Mouse (Mus musculus): ENCODE measurements around the gene Uggt1.

Uggt1 gene

DNA sequence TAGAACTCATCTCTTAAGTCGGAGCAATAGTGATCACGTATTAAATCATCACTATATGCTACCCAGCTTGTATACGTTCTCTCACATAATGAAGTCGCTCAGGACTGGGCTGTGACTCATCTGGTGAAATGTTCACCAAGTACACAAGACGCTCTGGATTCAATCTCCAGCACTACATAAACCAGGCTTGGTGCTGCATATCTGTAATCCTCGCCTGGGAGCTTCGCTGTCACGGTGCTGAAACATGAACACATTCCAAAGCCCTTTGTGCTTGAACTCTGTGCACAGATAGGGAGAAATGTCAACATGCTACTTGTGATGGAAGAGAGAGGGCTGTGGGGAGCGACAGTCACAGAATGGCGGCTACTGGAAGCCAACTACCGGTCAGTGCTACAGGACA lies 52.6 kb downstream of the Uggt1 start:
- in situ Hi-C loops (cut with MboI, MseI): no loop called here

DNA sequence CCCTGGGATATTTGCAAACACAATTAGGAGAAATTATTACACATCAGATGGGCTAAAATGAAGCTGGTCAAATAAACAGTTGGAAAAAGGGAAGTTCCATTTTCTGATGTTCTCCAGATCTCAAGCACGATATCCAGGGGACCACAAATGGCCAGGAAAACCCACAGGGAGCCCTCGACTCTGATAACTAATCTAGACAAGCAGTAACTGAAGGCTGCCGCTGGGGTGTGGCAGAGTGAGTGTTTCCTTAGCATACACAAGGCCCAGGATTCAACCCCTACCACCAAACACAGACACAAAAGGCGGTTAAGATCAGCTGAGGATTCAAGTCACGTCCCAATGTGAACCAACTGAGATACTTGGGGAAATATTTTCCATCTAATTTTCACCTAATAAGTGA lies 64.5 kb downstream of the Uggt1 start:
- in situ Hi-C loops (cut with MboI, MseI): no loop called here

DNA sequence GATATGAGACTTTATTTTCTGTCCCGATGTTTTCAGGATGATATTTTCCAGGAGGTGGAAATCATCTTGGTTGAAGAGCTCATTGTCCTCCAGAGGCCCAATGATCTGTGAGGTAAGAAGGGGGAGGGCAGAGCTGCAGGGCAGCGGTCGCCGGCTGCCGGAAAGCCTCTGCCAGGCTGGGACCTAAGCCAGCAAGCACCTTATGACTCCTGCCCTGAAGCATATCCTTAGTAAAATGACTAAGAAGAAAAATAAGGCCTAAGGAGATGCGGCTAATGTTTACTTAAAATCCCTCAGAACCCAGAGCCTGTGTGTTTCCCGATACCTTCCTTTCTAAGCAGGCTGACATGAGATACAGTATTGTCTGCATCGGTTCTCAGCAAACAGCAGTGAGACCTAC lies 71.1 kb downstream of the Uggt1 start:
- in situ Hi-C loops (cut with MboI, MseI): no loop called here

DNA sequence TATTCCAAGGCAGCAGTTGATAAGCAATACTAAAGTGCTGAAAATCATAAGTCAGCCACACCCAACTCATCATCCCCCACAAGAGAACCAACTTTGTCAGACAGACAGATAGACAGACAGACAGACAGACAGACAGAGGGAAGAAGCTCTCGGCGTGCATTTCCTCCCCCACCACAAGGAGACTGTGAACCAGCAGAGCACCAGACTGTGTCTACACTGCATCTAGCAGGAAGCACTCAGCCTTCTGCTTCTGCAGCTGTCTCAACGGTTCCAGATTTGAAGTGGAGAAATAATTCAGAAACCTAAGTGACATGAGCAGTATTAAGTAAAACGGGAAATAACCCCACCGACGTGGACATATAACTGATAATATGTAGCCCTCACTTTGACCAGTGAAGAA lies 71.6 kb downstream of the Uggt1 start:
- in situ Hi-C loops (cut with MboI, MseI): no loop called here

DNA sequence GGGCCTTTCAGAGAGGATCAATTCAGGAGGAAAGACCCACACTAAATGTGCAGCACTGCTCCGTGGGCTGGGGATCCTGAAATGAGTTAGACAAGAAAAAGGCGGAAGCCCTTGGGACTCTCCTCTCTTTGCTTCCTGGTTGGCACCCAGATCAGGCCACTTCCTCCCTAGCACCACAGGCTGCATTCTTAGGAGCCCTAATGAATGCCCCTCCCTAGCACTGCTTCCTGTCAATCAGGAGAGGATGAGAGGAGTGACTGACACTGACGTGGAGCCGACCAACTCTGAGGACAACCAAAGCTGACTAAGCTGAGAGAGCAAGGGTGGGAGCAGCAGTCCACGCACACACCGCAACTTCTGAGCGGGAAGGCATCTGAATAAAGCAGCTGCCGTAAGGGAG lies 81.8 kb downstream of the Uggt1 start:
- in situ Hi-C loops (cut with MboI, MseI): no loop called here

DNA sequence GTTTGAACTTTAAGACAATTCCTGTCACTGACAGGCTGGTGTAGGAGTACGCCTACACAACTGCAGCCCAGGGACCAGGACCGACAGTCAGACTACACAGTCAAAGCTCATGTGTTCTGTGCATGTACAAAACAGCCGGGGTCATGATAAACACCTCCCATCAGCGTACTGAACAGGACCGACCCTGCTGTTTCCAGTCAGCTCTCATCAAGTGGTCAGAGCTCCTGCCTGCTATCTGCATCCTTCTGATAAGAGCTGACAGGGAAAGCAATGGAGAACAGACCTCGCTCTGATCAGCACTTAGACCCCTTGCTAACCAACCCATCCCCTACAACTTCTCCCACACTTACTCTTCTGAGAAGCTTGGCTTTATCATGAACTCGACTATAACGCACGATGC lies 83.3 kb downstream of the Uggt1 start:
- in situ Hi-C loops (cut with MboI, MseI): no loop called here

DNA sequence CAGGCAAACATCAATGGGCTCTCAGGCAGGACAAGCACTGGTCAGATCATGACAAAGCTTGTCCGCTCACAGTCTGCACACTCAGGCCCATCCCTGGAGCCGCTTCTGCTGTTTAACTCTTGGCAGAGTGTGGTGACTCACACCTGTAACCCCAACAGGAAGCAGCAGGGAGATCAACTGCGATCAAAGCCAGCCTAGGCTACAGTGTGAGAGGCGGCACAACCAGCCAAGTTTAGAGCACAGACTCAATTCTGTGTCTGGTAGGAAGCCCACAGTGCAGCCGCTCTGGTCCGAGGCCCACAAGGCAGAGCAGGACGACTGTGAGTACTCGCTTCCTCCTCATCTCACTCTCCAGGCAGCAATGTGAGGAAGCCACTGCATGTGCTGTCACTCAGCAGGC lies 84.3 kb downstream of the Uggt1 start:
- in situ Hi-C loops (cut with MboI, MseI): no loop called here

DNA sequence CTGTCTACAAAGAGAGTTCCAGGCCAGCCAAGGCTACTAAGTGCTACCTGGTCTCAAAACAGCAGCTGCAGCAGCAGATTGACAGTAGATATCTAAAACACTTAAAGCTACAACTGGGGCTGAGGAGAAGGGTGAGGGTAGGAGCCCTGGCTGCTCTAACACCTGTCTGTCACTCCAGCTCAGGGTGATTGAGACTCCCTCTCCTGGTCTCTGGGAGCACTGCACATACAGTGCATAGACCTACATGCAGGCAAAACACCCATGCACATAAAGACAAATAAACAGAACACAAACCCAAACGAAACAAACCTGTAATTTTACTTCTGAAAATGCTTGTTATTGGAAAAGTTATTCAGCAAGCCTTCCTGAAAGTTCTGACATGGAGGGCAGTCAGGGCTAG lies 95.1 kb downstream of the Uggt1 start:
- in situ Hi-C loops (cut with MboI, MseI): loop anchor here (5.0 kb wide), 1 partner anchor 123 kb away; the partner anchor contains the start of gene Neurl3

DNA sequence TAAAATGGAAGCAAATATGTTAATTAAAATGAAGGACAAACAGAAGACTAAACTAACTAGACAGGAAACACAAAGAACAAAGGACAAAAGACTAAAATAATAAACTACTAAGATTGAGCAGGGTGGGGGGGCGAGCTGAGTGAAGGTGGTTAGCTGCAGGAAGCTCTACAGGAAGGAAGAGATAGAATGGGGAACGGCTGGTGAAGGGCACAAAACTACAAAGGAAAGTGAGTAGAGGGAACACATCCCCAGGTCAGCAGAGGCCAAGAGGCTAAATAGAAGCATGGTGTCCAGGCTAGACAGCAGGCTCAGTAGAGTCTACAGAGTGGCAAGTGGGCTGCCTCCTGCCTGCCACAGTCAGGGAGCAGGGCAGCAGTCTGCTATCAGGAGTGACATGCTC lies 95.7 kb downstream of the Uggt1 start:
- in situ Hi-C loops (cut with MboI, MseI): loop anchor here (5.0 kb wide), 1 partner anchor 123 kb away; the partner anchor contains the start of gene Neurl3

DNA sequence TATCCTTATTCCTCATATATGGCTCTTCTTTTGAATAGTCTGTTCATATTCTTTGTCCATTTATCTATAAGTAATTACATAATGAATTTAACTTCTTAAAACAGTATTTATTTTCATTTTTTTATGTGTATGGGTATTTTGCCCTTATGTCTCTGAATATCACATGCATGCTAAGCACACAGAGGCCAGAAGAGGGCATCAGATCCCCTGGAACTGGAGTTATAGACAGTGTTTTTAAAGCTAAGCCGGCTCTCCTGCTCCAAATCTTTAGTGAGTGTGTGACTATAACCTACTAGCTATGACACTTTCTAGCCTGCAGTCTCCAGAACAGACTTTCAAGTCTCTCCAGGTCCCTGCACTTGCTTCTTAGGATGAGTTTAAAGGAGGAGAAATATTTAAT lies 99.5 kb downstream of the Uggt1 start:
- in situ Hi-C loops (cut with MboI, MseI): loop anchor here (5.0 kb wide), 1 partner anchor 127 kb away; the partner anchor contains the start of gene Neurl3

DNA sequence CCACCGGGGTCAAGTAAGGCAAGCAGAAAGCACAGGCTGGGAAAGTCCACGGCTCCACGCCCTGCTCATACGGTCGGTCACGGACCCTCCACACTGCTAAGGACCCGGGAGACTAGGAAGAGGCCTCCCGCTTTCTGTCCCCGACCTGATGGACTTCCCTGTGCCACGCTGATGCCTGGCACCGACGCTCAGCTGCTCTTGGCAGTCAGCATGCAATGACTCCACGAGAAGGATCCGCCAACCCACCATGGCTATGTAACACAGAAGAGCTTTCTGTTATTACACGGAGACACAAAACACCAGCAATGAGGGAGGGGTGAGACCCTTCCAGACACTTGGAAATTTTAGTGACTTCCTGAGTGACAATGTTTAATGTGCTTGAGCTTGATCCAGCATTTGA lies 104.2 kb downstream of the Uggt1 start:
- in situ Hi-C loops (cut with MboI, MseI): no loop called here

DNA sequence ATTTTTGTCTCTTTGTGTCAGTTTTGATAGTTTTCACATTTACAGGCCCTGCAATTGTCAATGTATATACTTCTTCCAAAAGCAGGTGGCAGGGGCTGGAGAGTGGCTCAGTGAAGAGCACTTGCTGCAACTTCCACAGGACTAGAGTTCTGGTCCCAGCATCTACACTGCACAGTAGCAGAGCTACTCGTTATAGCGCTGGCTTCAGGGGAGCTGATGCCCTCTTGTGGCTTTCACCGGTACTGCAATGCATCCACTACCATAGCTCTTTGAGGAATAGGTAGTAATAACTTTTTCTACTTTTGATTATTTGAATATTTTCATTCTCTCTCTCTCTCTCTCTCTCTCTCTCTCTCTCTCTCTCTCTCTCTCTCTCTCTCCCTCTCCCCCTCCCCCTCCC lies 109.9 kb downstream of the Uggt1 start:
- in situ Hi-C loops (cut with MboI, MseI): no loop called here

DNA sequence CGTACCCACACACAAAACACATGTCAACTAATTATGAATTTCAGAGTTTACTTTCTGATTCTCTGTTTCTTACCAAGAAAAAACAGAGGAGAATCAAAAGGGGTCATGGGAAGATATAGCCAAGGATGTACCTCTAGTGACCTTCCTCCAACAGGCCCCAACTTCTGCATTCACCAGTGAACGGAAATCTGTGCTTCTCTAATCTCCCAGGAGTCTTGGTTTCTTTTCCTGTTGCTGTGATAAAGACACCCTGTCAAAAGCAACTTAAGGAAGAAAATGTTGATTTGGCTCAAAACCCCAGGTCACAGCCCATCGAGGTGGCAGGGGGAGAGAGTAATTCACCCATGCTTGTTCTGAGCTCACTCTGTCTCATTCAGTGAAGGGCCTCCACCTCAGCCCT lies 110.9 kb downstream of the Uggt1 start:
- in situ Hi-C loops (cut with MboI, MseI): no loop called here

DNA sequence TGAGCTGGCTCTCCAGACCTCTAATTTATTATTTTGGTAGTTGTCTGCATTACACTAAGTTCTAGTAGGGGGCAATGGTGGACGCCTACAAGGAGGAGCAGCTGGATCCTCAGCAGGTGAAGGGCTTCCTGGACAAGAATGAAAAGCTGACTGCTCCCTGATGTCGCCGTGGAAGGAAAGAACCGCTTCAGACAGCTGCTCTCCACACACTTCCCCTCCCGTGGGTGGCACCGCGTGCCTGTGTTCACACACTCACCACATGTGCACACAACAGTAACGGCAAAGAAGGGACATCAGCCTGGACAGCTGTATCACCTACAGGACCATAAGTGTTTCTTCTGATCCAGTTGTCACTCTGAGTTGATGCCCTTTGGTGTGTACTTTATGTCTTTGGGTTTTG lies 111.5 kb downstream of the Uggt1 start:
- in situ Hi-C loops (cut with MboI, MseI): no loop called here

DNA sequence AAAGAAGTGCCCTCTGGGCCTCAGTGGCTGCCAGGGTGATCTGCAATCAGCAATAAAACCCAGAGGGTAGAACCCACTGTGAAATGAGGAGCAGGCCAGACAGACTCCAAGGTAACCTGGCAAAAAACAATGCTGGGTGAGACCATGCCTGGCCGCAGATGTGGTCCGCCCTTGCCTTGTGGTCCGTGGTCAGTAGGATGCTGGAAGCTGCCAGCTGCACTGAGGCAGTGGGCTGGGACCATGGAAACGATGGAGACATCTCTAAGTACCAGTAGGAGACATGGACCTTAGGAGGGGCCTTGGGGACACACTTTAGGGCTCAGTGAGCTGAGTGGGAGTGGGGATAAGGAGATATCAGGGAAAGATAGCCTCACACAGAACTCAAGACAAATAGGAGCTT lies 112.3 kb downstream of the Uggt1 start:
- in situ Hi-C loops (cut with MboI, MseI): no loop called here

DNA sequence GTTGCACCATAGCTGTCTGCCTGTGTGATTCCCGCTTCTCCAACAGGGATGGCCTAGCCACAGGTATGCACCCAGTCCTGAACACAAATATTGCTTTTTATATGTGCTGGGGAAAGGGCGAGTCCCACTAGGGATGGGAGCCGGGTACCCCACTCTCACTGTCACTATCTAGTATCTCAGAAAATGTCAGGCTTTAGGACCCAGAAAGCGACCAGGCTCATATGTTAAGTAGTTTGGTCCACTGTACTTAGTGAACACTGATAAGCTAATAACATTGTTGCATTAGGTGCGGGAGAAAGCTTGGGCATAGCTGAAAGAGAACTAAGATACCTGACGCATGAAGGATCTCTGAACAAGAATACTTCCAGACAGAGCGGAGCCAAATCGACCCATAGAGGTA lies 112.8 kb downstream of the Uggt1 start:
- in situ Hi-C loops (cut with MboI, MseI): no loop called here

DNA sequence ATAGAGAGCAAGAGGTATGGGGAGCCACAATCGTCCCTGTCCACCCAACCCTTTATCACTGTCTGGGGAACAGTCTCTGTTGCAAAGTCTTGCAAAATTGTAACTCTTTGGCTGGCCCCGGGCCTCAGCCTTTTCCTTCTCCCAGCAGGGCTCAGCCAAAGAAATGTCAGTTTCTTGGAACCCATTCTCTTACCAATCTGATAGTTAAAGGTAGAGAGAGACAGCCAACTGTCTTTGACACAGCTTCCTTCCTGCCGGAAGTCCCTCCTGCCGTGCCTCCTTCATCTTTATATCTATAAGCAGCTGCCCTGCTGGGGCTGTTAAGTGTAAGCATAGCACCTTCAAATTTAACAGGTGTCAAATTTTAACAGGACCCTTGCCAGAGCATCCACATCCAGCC lies 113.4 kb downstream of the Uggt1 start:
- in situ Hi-C loops (cut with MboI, MseI): no loop called here

DNA sequence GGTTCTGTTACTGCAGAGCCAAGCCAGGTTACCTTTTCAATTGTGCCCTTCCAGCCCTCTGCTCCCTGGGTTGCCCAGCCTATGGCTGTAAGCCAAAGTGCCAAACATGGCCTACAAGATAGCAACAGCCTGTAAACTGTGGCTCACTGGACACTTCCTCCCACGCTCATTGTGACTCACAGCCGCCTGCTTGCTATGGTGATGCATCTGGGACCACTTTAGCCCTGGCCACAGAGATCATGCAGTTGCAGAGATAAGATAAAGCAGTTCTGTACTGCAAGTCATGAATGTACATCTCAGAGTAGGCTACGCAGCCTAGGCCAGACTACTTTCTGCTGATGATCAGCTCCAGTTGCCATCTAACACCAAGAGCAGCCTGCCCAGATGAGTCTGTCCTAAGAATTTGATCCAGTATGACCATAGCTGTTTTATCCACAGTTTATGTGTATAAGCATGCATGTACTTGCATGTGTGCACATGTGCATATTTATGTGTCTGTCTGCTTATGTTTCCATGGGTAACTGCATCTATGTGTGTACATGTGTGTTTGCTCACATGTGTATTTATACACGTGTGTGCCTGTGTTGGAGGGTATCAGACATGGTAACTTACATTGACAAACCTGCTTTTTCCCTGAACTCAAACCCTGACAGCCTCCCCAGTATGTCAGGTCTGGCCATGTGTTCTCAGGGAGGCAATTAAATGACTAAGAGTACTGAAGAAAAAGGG lies 114.0 kb downstream of the Uggt1 start:
- in situ Hi-C loops (cut with MboI, MseI): no loop called here

DNA sequence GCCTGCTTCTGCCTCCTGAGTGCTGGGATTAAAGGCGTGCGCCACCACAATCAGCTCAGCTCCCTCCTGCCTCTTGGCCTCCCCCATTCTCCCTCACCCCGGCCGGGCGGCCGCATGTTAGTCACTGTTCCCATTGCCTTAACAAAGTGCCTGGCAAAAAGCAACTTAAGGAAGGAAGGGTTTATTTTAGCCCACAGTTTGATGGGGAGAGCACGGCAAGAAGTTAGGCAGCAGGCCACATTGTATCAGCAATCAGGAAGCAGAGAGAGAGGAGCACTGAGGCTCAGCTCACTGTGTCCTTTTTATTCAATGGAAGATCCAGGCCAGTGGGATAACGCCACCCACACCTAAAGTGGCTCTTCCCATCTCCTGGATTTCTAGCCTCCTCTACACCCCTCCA lies 114.6 kb downstream of the Uggt1 start:
- in situ Hi-C loops (cut with MboI, MseI): no loop called here

DNA sequence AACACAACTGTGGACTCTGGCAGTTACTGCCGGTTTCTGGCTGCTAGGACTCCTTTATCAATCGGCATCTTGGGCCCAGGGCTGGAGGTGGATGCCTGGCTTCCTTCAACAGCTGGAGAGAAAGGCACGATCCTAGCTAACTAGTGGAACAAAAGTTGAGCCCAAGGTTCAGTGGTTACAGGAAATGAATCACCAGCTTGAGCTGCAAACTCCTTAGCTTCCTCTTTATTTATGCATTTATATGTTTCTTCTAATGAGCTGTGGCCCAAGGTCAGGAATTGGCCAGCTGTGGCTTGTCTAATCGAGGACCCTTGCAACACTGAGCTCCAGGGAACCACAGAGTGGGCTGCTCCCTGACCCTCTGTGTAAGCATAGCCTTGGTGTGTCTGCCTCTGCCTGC lies 115.4 kb downstream of the Uggt1 start:
- in situ Hi-C loops (cut with MboI, MseI): no loop called here

DNA sequence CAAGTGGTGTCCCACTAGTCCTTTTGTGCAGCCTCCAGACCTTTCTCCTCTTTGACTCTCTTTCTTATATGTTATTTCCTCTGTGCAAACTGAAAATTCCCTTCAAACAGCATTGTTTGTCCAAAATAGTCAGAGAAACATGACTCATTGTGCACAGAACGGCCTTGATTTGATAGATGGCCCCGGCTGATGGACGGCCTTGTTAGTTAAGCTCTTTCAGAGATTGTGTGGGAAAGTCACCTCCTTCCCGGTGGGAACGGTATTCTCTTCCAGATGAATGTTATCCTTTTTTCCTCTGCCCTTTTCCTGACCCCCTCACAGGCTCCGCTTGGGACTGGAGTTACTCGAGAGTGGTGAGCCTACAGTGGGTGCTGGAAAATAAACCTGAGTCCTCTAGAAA lies 119.4 kb downstream of the Uggt1 start:
- in situ Hi-C loops (cut with MboI, MseI): no loop called here

DNA sequence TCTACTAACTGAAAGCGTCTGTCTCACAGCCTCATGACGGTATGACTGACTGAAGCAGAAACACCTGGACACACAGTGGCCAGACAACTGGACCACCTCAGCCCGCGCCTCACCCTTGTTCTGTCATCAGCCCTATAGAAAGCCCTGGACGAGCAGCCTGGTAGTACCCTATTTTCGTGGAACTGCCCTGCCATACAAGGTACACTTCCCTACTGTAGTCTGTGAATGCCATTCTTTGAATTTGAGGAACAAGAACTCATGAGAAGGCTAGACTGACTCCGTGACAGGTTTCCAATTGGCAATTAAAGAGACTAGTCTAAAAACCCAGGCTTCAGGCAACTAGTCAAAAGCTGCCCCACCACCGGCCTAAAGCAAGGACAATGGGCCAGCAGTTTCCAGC lies 123.3 kb downstream of the Uggt1 start:
- in situ Hi-C loops (cut with MboI, MseI): no loop called here

DNA sequence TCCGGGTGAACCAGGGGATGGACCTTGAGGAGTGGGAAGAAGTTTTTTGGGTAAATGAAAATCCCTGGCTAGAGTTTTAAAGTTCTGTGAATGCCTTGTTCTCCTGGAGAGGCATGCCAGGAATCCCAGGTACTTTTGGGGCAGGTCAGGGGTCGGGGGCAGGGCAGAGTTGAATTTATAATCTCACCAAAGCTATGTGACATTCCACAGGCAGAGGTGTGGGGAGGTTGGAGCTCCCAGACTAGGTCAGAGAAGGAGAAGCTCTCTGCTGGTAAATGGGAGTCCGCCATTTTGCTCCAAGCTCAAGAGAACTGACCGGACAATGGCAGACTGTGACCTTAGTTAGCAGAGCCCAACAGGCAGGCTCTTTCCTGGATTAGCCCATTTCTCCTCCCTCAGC lies 125.1 kb downstream of the Uggt1 start:
- in situ Hi-C loops (cut with MboI, MseI): no loop called here

DNA sequence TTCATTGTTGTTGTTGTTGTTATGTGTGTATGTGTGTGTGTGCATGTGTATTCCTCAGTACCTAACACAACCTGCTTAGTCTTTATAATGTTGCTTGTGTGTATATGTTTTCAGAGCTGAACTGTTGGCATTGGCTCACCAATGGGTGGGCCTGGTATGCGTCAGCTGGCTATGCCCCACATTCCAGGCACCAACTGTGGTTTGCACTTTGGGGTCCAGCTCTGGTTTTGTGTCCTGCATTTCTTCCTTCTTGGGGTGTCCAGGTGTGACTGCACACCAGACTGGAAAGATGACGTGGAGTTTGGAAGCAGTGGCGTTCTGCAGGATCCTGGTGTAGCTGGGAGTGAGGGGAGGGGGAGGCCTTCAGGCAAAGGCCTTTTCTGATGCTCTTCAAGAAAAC lies 125.6 kb downstream of the Uggt1 start:
- in situ Hi-C loops (cut with MboI, MseI): no loop called here
